Mouse (Mus musculus) lung, adult 18-20 months (tissue): ENCODE data around the gene Fam20b.

Experiments
- DNase-seq, 2 experiments: peaks; one replicate each; pipeline ENCODE4 v3.0.0; 2022; ENCODE audit warnings: mixed read lengths in 2 of 2

Gene Fam20b

DNA sequence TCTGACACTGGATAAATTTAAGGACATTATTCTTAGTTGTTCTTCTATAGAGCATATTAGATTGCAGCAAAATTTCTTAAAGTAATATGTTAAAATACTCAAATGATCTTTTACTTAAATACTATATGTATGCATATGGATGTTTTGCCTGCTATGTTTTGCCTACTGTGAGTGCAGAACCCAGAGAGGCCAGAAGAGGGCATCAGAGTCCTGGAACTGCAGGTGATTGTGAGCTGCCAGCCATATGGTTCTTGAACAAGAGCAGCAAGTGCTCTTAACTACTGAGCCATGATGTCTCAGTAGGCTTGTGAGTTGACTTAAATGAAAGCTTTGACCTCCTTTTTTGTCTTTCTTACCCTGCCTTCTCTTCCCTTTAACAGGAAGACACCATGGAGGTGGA lies 87.9 kb downstream of the Fam20b start:
- no peak for DNase-seq

- no peak for DNase-seq
Observed at GRCm38 (mm10) chr1:156629984-156630383, 88.9 kb downstream of the Fam20b start.
